Mouse (Mus musculus): ENCODE measurements around the gene Tspan15. TPM values are rescaled to one million over a fixed set of nuclear protein-coding genes. Genes with fewer than 3 reads are reported as not detected.

Gene Tspan15
- polyA plus RNA-seq, 1 experiment from 2014 or later = 8.5 TPM

DNA sequence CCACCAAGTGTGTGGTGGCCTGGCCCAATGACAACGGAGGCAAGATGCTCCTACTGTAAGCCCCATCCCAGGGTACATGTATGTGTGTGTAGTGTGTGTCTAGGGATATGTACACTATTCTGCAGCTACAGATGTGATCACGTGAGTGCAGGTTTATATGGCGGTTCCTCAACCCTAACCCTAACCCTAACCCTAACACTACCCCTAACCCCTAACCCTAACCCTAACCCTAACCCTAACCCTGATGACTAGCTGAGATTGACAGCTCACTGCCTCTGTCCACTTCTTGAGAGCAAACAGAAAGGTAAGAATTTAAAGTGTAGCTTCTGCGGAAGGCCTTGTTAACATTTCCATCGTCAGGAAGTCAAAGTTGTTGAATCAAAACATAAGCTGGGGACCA, 27.2 kb upstream of the Tspan15 start:
- WGBS = 95% methylated on average over 5 of the region's 5 CpGs

DNA sequence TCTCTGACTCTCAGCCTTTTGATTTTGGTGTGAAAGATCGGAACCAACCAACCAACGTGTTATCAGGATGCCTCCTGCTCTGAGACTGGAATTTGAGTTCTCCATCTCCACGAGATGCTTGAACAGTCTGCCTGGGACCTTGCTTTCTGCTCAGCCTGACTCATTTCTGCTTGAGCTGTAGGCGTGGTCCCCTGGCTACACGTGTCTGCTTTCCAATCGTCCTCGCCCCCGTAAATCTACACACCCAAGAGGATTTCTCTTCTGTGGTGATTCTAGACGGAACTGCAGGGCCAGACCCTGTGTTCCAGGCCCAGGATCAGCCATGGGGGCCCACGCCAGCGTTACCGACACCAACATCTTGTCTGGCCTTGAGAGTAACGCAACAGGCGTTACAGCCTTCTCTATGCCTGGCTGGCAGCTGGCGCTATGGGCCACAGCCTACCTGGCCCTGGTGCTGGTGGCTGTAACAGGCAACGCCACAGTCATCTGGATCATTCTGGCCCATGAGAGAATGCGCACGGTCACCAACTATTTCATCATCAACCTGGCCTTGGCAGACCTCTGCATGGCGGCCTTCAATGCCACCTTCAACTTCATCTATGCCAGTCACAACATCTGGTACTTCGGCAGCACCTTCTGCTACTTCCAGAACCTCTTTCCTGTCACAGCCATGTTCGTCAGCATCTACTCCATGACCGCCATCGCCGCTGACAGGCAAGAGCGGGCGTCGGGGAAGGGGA, 21.6 kb upstream of the Tspan15 start:
- no peaks in the 10 kb centered on the region for H3K9me3 ChIP-seq (ENCODE audit: control insufficient read depth, low read length)
- no peak overlapping the region for H3K4me2 ChIP-seq (ENCODE audit: low read depth, low read length)
- ATAC-seq (ENCODE audit: low read depth) = no peak
- H3K4me3 ChIP-seq (ENCODE audit: low read depth, low read length) = no peak overlapping the region
- WGBS = 89% methylated on average over 27 of the region's 27 CpGs
- H3K9ac ChIP-seq (replicated peaks; ENCODE audit: low read depth, low read length) = no peak overlapping the region
- H3K36me3 ChIP-seq (ENCODE audit: control insufficient read depth, insufficient read depth, low read length) = no peaks in the 10 kb centered on the region
- no peak overlapping the region for H3K27ac ChIP-seq (ENCODE audit: low read depth, low read length)
- no peaks in the 10 kb centered on the region for H3K4me1 ChIP-seq (ENCODE audit: control insufficient read depth, insufficient read depth, low read length)
- H3K27me3 ChIP-seq (ENCODE audit: control insufficient read depth, insufficient read depth, low read length) = no peaks in the 10 kb centered on the region

More for the DNA sequence above, 27.2 kb upstream of the Tspan15 start:
- no peaks in the 10 kb centered on the region for H3K9me3 ChIP-seq (ENCODE audit: control insufficient read depth, low read length)
- no peak overlapping the region for H3K27ac ChIP-seq (ENCODE audit: low read depth, low read length)
- H3K4me1 ChIP-seq (ENCODE audit: control insufficient read depth, insufficient read depth, low read length) = no peaks in the 10 kb centered on the region
- no peak overlapping the region for H3K4me2 ChIP-seq (ENCODE audit: low read depth, low read length)
- H3K9ac ChIP-seq (replicated peaks; ENCODE audit: low read depth, low read length) = no peak overlapping the region
- no peaks in the 10 kb centered on the region for H3K27me3 ChIP-seq (ENCODE audit: control insufficient read depth, insufficient read depth, low read length)
- H3K4me3 ChIP-seq (ENCODE audit: low read depth, low read length) = no peak overlapping the region
- ATAC-seq (ENCODE audit: low read depth) = no peak
- no peaks in the 10 kb centered on the region for H3K36me3 ChIP-seq (ENCODE audit: control insufficient read depth, insufficient read depth, low read length)

GRCm38 (mm10) chr10:62252000-62252488, 21.0 kb upstream of the Tspan15 start, which contains the start of gene Tacr2:
Tacr2 (plus strand) TSS chr10:62252438.
- no peak within 1 kb of the TSS for H3K4me2 ChIP-seq (ENCODE audit: low read depth, low read length)
- no peaks in the 10 kb centered on the region for H3K36me3 ChIP-seq (ENCODE audit: control insufficient read depth, insufficient read depth, low read length)
- H3K9me3 ChIP-seq (ENCODE audit: control insufficient read depth, low read length) = no peaks in the 10 kb centered on the region
- H3K9ac ChIP-seq (replicated peaks; ENCODE audit: low read depth, low read length) = no peak within 1 kb of the TSS
- no peak; the same call in 1 of the 2 replicates for ATAC-seq (ENCODE audit: low read depth)
- no peaks in the 10 kb centered on the region for H3K4me1 ChIP-seq (ENCODE audit: control insufficient read depth, insufficient read depth, low read length)
- WGBS = 41% methylated on average over 12 of the region's 12 CpGs
- H3K27me3 ChIP-seq (ENCODE audit: control insufficient read depth, insufficient read depth, low read length) = no peaks in the 10 kb centered on the region
- no peak within 1 kb of the TSS for H3K27ac ChIP-seq (ENCODE audit: low read depth, low read length)
- H3K4me3 ChIP-seq (ENCODE audit: low read depth, low read length) = no peak within 1 kb of the TSS

DNA sequence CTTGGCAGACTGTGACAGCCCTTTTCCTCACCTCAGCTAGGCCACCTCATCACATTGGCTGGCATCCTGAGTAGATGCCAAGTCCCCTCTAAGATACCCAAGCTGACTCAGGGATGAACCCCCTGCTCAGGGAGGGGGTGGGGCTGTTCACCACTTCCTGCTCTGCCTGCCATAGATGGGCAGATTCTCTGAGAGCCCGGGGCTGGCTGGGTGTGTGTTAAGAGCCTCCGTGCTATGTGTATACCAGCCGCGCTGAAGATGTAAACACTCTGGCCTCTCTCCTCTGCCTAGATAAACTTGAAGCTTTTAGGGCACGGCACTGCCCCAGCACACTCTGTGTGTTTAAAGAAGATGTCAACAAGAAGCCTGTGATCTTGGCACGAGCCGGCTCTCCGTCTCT, 16.8 kb upstream of the Tspan15 start:
- WGBS = 75% methylated on average over 8 of the region's 8 CpGs
- H3K9me3 ChIP-seq (ENCODE audit: control insufficient read depth, low read length) = no peaks in the 10 kb centered on the region
- H3K36me3 ChIP-seq (ENCODE audit: control insufficient read depth, insufficient read depth, low read length) = no peaks in the 10 kb centered on the region
- ATAC-seq (ENCODE audit: low read depth) = no peak
- H3K9ac ChIP-seq (replicated peaks; ENCODE audit: low read depth, low read length) = no peak overlapping the region
- H3K27ac ChIP-seq (ENCODE audit: low read depth, low read length) = no peak overlapping the region
- H3K4me1 ChIP-seq (ENCODE audit: control insufficient read depth, insufficient read depth, low read length) = no peaks in the 10 kb centered on the region
- no peak overlapping the region for H3K4me2 ChIP-seq (ENCODE audit: low read depth, low read length)
- H3K27me3 ChIP-seq (ENCODE audit: control insufficient read depth, insufficient read depth, low read length) = no peaks in the 10 kb centered on the region
- no peak overlapping the region for H3K4me3 ChIP-seq (ENCODE audit: low read depth, low read length)

DNA sequence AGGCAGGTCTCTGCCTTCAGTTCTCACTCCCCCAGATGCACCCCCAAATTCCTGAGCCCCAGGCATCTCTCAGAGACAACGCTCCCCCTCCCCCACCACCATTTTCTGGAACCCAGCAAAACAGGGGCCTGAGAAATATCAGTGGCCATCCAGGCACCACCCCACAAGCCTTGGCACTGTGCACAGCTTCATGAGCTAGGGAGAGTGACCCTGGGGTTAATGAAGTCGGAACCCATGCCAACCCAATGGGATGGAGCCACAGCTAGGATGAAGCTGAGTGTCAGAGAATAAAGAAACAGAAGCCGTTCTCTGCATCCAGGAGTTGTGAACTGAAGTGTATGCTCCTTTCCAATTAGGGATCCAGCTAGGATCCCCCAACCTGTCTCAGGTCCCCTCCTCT, 16.1 kb upstream of the Tspan15 start:
- ATAC-seq (ENCODE audit: low read depth) = no peak
- WGBS = 71% methylated on average over 3 of the region's 3 CpGs
- no peak overlapping the region for H3K9ac ChIP-seq (replicated peaks; ENCODE audit: low read depth, low read length)
- no peaks in the 10 kb centered on the region for H3K27me3 ChIP-seq (ENCODE audit: control insufficient read depth, insufficient read depth, low read length)
- no peaks in the 10 kb centered on the region for H3K4me1 ChIP-seq (ENCODE audit: control insufficient read depth, insufficient read depth, low read length)
- H3K9me3 ChIP-seq (ENCODE audit: control insufficient read depth, low read length) = no peaks in the 10 kb centered on the region
- no peaks in the 10 kb centered on the region for H3K36me3 ChIP-seq (ENCODE audit: control insufficient read depth, insufficient read depth, low read length)
- H3K4me3 ChIP-seq (ENCODE audit: low read depth, low read length) = no peak overlapping the region
- H3K4me2 ChIP-seq (ENCODE audit: low read depth, low read length) = no peak overlapping the region
- H3K27ac ChIP-seq (ENCODE audit: low read depth, low read length) = no peak overlapping the region

DNA sequence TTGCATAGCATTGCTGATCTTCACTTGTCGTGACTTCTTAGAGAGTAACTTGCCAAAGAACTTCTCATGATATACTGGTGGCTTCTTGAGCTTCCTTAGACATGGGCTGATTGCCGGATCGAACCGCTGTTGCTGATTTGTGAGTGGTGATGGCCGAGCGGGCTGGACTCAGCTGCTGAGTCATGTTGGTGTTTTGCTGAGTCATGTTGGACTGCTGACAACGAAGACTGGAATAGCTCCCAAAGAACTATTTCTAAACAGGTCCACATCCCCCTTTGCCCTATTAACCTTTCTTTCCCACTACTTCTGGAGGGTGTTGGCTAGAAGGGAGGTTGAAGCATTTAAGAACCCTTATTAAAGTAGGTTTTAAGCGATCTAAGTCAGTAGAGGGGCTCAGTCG, 13.0 kb upstream of the Tspan15 start:
- Histone ChIP-seq H3K27me3 (ENCODE audit: control insufficient read depth, insufficient read depth, low read length) (no peaks in the 10 kb centered on the region), H3K4me3 (ENCODE audit: low read depth, low read length) (no peak overlapping the region), H3K9ac (replicated peaks; ENCODE audit: low read depth, low read length) (no peak overlapping the region), H3K27ac (ENCODE audit: low read depth, low read length) (no peak overlapping the region), H3K9me3 (ENCODE audit: control insufficient read depth, low read length) (no peaks in the 10 kb centered on the region), H3K4me1 (ENCODE audit: control insufficient read depth, insufficient read depth, low read length) (no peaks in the 10 kb centered on the region), H3K4me2 (ENCODE audit: low read depth, low read length) (no peak overlapping the region), H3K36me3 (ENCODE audit: control insufficient read depth, insufficient read depth, low read length) (no peaks in the 10 kb centered on the region)
- WGBS = 92% methylated on average over 9 of the region's 9 CpGs
- ATAC-seq (ENCODE audit: low read depth) = no peak

DNA sequence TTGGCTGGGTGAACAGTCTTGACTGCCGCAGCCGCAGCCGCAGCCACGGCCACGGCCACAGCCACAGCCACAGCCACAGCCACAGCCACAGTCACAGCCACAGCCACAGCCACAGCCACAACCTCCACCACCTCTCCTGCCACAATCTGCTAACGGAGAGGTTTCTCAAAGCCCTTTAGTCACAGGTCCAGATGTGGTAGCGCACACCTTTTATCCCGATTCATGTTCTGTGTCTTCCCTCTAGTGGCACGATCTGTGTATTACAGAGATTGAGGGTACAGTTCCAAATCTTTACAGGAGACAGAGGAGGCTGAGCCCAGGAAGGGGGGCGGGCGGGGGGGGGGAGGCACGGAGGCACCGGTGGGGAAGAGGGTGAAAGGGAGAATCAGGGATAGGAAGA, 11.8 kb upstream of the Tspan15 start:
- Histone ChIP-seq H3K27ac (ENCODE audit: low read depth, low read length) (no peak overlapping the region), H3K4me3 (ENCODE audit: low read depth, low read length) (no peak overlapping the region), H3K9me3 (ENCODE audit: control insufficient read depth, low read length) (no peaks in the 10 kb centered on the region), H3K4me1 (ENCODE audit: control insufficient read depth, insufficient read depth, low read length) (no peaks in the 10 kb centered on the region), H3K4me2 (ENCODE audit: low read depth, low read length) (no peak overlapping the region), H3K27me3 (ENCODE audit: control insufficient read depth, insufficient read depth, low read length) (no peaks in the 10 kb centered on the region), H3K36me3 (ENCODE audit: control insufficient read depth, insufficient read depth, low read length) (no peaks in the 10 kb centered on the region), H3K9ac (replicated peaks; ENCODE audit: low read depth, low read length) (no peak overlapping the region)
- ATAC-seq (ENCODE audit: low read depth) = no peak
- 53% methylated on average over 13 of the region's 13 CpGs for WGBS

DNA sequence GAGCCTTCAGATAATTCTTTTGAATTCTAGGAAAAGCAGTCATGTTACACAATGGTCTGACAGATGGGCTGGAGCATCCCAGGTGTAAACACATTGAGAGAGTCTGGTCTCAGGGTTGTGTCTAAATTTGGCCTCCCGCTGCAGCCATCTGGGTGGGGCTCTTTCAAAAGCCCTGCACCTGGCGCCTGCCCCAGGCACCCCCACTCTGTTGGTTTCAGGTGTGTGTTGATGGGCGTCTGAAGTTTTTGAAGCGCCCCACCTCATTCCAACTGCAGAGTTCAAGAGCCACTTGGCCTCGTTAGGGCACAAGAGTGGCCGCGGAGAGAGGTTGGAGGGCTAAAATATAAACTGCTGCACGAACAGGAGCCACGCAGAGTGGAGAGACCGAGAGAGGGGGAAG, 11.3 kb upstream of the Tspan15 start:
- Histone ChIP-seq H3K27ac (ENCODE audit: low read depth, low read length) (no peak overlapping the region), H3K9me3 (ENCODE audit: control insufficient read depth, low read length) (no peaks in the 10 kb centered on the region), H3K9ac (replicated peaks; ENCODE audit: low read depth, low read length) (no peak overlapping the region), H3K4me2 (ENCODE audit: low read depth, low read length) (no peak overlapping the region), H3K36me3 (ENCODE audit: control insufficient read depth, insufficient read depth, low read length) (no peaks in the 10 kb centered on the region), H3K27me3 (ENCODE audit: control insufficient read depth, insufficient read depth, low read length) (no peaks in the 10 kb centered on the region), H3K4me1 (ENCODE audit: control insufficient read depth, insufficient read depth, low read length) (no peaks in the 10 kb centered on the region), H3K4me3 (ENCODE audit: low read depth, low read length) (no peak overlapping the region)
- WGBS = 89% methylated on average over 10 of the region's 10 CpGs
- ATAC-seq (ENCODE audit: low read depth) = no peak

- Histone ChIP-seq H3K9ac (replicated peaks; ENCODE audit: low read depth, low read length) (no peak overlapping the region), H3K27ac (ENCODE audit: low read depth, low read length) (no peak overlapping the region), H3K27me3 (ENCODE audit: control insufficient read depth, insufficient read depth, low read length) (no peaks in the 10 kb centered on the region), H3K4me2 (ENCODE audit: low read depth, low read length) (no peak overlapping the region), H3K4me3 (ENCODE audit: low read depth, low read length) (no peak overlapping the region), H3K9me3 (ENCODE audit: control insufficient read depth, low read length) (no peaks in the 10 kb centered on the region), H3K4me1 (ENCODE audit: control insufficient read depth, insufficient read depth, low read length) (no peaks in the 10 kb centered on the region), H3K36me3 (ENCODE audit: control insufficient read depth, insufficient read depth, low read length) (no peaks in the 10 kb centered on the region)
- 60% methylated on average over 6 of the region's 6 CpGs for WGBS
- no peak for ATAC-seq (ENCODE audit: low read depth)
Observed at GRCm38 (mm10) chr10:62239270-62239669, 8.2 kb upstream of the Tspan15 start.
